Mouse (Mus musculus) liver, postnatal 0 days (tissue): ENCODE data around the gene Hexb.

Experiments used
- CTCF ChIP-seq: sonication (generic); IDR thresholded peaks from 2 replicates; pipeline ENCODE4 v1.5.1; 2016; ENCODE audit warnings: antibody characterized with exemption, low read depth
- EP300 ChIP-seq: IDR thresholded peaks from 2 replicates; pipeline ENCODE4 v1.6.1; 2016; ENCODE audit warnings: antibody characterized with exemption, low read depth, mild to moderate bottlenecking

- TF ChIP-seq CTCF (no peak), EP300 (no peak)
Measured at GRCm38 (mm10) chr13:97242716-97243115, 44.6 kb upstream of the Hexb start.
